Mouse (Mus musculus) ES-E14 (cell line): ENCODE data around the gene Cradd.

ENCODE experiments used
- MAFK ChIP-seq: IDR thresholded peaks from 2 replicates; pipeline ENCODE4 v1.6.1; 2014; ENCODE audit warnings: mild to moderate bottlenecking, low read depth, low read length, inconsistent platforms; ENCODE audit not compliant: insufficient read depth
- ZC3H11A ChIP-seq: IDR thresholded peaks from 2 replicates; pipeline ENCODE4 v1.6.1; 2012; ENCODE audit warnings: low read depth, mild to moderate bottlenecking, inconsistent platforms, low read length, borderline replicate concordance
- ZNF384 ChIP-seq: IDR thresholded peaks from 2 replicates; pipeline ENCODE4 v1.6.1; 2012; ENCODE audit warnings: low read depth, low read length, inconsistent platforms

- TF ChIP-seq ZC3H11A (no peak), MAFK (no peak), ZNF384 (no peak)
Observed at GRCm38 (mm10) chr10:95200323-95200722, 123.6 kb downstream of the Cradd start.
